Mouse (Mus musculus) cerebellum, adult 9-11 months (tissue): ENCODE data around the gene Dok7.

Experiments
- DNase-seq: peaks from one replicate; pipeline ENCODE4 v3.0.0; 2022

The Dok7 gene

GRCm38 (mm10) chr5:35120024-35120423 is 63.5 kb downstream of the Dok7 start:
- peak; percentile 90 for DNase-seq

- DNase-seq: peak; percentile 55
Observed at GRCm38 (mm10) chr5:35129208-35129607, 72.6 kb downstream of the Dok7 start.

- DNase-seq: peak; percentile 56
Observed at GRCm38 (mm10) chr5:35129767-35130191, 73.2 kb downstream of the Dok7 start.

GRCm38 (mm10) chr5:35131237-35131636 is 74.7 kb downstream of the Dok7 start:
- DNase-seq: peak; percentile 64

DNA sequence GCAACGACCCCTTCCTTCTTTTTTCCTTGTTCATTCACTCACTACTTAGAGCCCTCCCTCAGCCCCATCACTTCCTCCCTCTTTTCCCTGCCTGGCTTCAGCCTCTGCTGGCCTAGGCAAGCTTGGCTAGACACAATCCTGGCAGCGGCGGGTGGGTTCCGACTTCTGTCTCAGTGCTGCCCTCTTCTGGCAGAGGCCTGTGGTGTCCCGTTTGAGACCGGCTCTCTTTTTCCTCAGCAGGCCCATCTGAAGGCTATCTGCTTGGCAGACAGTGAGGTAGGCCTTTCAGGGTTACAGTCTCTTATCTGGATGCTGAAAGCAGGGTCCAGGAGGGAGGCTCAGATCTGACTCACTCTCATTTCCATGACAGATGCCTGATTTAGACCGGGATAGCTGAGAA is 75.2 kb downstream of the Dok7 start:
- DNase-seq: peak; percentile 93

GRCm38 (mm10) chr5:35132278-35132980 is 75.9 kb downstream of the Dok7 start:
- no peak for DNase-seq

DNA sequence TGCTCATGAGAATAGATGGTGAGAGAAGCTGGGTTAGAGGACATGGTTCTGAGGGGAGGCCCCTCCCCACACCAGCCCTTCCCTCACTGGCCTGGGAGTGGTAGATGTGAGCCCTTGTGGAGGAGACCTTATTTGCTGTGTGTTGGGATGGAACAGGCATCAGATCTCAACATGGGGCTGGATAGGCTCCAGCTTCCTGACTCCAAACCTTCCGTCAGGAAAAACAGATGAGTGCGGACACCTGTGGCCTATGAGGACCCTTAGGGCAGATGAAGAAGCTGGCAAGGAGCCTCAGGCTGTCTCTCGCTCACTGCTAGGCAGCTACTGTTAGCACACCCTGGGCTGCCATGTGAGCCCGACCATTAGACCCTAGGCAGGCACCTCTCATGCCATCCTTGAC is 76.9 kb downstream of the Dok7 start:
- peak; percentile 57 for DNase-seq

- no peak for DNase-seq
Observed at GRCm38 (mm10) chr5:35134286-35134685, 77.7 kb downstream of the Dok7 start.

- DNase-seq: no peak
Observed at GRCm38 (mm10) chr5:35135903-35136302, 79.3 kb downstream of the Dok7 start.
